Mouse (Mus musculus) neural tube, embryonic 12.5 days (tissue): ENCODE results near the gene Pias1. TPM values are rescaled to one million over a fixed set of nuclear protein-coding genes. Genes with fewer than 3 reads are reported as not detected.

Source experiments
- ATAC-seq: fragments of 200-750 bp; cut with Nextera tagmentation; 2 replicates; pipeline ENCODE4 v1.8.0; 2017; ENCODE audit warnings: low read depth, mild to moderate bottlenecking, moderate TSS enrichment, moderate library complexity; ENCODE audit not compliant: low FRiP score
- H3K27ac ChIP-seq: fragments of 300-500 bp; sonication (generic); 2 replicates; pipeline ENCODE4 v1.5.1; 2016
- H3K27me3 ChIP-seq: fragments of 300-500 bp; sonication (generic); replicated peaks from 2 replicates; pipeline ENCODE4 v1.6.1; 2016; ENCODE audit warnings: mild to moderate bottlenecking
- H3K36me3 ChIP-seq: fragments of 300-500 bp; sonication (generic); 2 replicates; pipeline ENCODE4 v1.6.1; 2016; ENCODE audit warnings: mild to moderate bottlenecking
- H3K4me1 ChIP-seq: fragments of 300-500 bp; sonication (generic); 2 replicates; pipeline ENCODE4 v1.6.1; 2016
- H3K4me2 ChIP-seq: fragments of 300-500 bp; sonication (generic); replicated peaks from 2 replicates; pipeline ENCODE4 v1.6.1; 2016; ENCODE audit warnings: mild to moderate bottlenecking
- H3K4me3 ChIP-seq: fragments of 300-500 bp; sonication (generic); 2 replicates; pipeline ENCODE4 v1.5.1; 2016
- H3K9ac ChIP-seq: fragments of 300-500 bp; sonication (generic); 2 replicates; pipeline ENCODE4 v1.6.1; 2016; ENCODE audit warnings: mild to moderate bottlenecking
- H3K9me3 ChIP-seq: fragments of 300-500 bp; sonication (generic); 2 replicates; pipeline ENCODE4 v1.6.1; 2016; ENCODE audit warnings: mild to moderate bottlenecking
- WGBS: fragments of 180-500 bp; shearing (Covaris S2); methylation state at CpG from one replicate; pipeline ENCODE4 v1.1.7; 2016; 5-methylcytosine and 5-hydroxymethylcytosine counted together
- polyA plus RNA-seq: library from polyadenylated mRNA; unstranded; fragments of >200 nt; fragmentation: Nextera tagmentation; extraction: Ambion mirVana; gene quantifications from 2 replicates; pipeline ENCODE4 v1.2.1, GENCODE M21; 2016

Gene Pias1
- polyA plus RNA-seq, 1 experiment from 2014 or later = 64.5 TPM

GRCm38 (mm10) chr9:62934700-62935400 is 52.9 kb downstream of the Pias1 start:
- Histone ChIP-seq H3K4me1 (no peaks in the 10 kb centered on the region), H3K36me3 (no peaks in the 10 kb centered on the region)
- WGBS = 75% methylated on average over 2 of the region's 2 CpGs

DNA sequence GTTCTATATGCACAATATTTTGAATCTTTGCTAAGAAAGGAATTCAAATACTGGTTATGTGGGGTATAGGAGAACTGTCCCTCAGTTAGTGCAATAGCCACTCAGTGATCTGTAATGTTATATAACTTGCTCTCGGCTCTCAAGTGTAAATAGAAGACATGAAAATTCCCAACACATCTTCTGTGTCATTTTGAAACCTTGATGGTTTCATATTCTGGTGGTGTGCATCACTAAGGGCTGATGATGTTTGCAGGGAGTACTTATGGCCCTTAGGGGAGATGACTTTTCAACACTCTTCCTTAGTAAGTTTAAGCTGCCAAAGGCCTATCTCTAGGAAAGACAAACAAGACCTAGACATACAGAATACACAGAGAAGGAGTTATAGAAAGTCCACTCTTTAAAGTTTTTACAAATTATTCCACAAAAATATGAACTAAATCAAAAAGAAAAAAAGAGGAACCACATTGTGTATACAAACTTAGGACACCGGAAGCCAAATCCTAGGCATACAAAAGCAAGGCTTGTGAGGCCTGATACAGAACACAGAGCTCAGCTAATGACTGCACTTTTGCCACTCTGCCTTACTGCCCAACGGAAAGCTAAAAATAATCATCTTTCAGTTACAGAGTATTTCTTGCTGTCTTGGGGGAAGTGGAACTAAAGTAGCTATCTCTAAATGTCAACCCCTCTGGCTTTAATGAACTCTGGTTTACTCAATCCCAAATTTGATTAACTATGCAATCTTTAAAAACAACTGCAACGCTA is 55.0 kb downstream of the Pias1 start:
- no peaks in the 10 kb centered on the region for H3K36me3 ChIP-seq
- H3K27ac ChIP-seq = no peak overlapping the region
- no peak overlapping the region for H3K9ac ChIP-seq
- no peak for ATAC-seq
- H3K4me2 ChIP-seq = no peak overlapping the region
- WGBS = 89% methylated on average over 4 of the region's 4 CpGs
- H3K4me3 ChIP-seq = no peak overlapping the region
- H3K27me3 ChIP-seq = no peaks in the 10 kb centered on the region
- H3K9me3 ChIP-seq = no peaks in the 10 kb centered on the region
- no peaks in the 10 kb centered on the region for H3K4me1 ChIP-seq

More at GRCm38 (mm10) chr9:62934700-62935400, 52.9 kb downstream of the Pias1 start:
- Histone ChIP-seq H3K4me2 (no peak overlapping the region), H3K4me3 (no peak overlapping the region), H3K27me3 (no peaks in the 10 kb centered on the region), H3K9ac (no peak overlapping the region), H3K9me3 (no peaks in the 10 kb centered on the region), H3K27ac (no peak overlapping the region)
- ATAC-seq = no peak

GRCm38 (mm10) chr9:62924886-62925610 is 62.7 kb downstream of the Pias1 start:
- Histone ChIP-seq H3K27ac (no peak overlapping the region), H3K4me1 (no peaks in the 10 kb centered on the region), H3K36me3 (peaks cover 4% of the 10 kb centered on the region; the same call in 1 of the 2 replicates), H3K4me2 (no peak overlapping the region), H3K27me3 (no peaks in the 10 kb centered on the region), H3K4me3 (no peak overlapping the region), H3K9ac (no peak overlapping the region), H3K9me3 (no peaks in the 10 kb centered on the region)
- ATAC-seq = no peak
- WGBS = 89% methylated on average over 2 of the region's 2 CpGs

GRCm38 (mm10) chr9:62920877-62921276 is 66.8 kb downstream of the Pias1 start:
- Histone ChIP-seq H3K27me3 (no peaks in the 10 kb centered on the region), H3K4me3 (no peak overlapping the region), H3K4me2 (no peak overlapping the region), H3K9ac (no peak overlapping the region), H3K27ac (no peak overlapping the region), H3K9me3 (no peaks in the 10 kb centered on the region), H3K36me3 (peaks cover 25% of the 10 kb centered on the region), H3K4me1 (no peaks in the 10 kb centered on the region)
- WGBS = 81% methylated on average over 2 of the region's 2 CpGs
- no peak for ATAC-seq

- Histone ChIP-seq H3K9me3 (peaks cover 5% of the 10 kb centered on the region; the same call in 1 of the 2 replicates), H3K36me3 (peaks cover 34% of the 10 kb centered on the region), H3K27ac (no peak overlapping the region), H3K4me2 (no peak overlapping the region), H3K4me3 (no peak overlapping the region), H3K4me1 (no peaks in the 10 kb centered on the region), H3K9ac (no peak overlapping the region), H3K27me3 (no peaks in the 10 kb centered on the region)
- ATAC-seq = no peak
- 91% methylated on average over 1 of the region's 1 CpGs for WGBS
These were observed 70.7 kb downstream of the Pias1 start for GRCm38 (mm10) chr9:62917059-62917458.

- H3K4me2 ChIP-seq = no peak overlapping the region
- no peak overlapping the region for H3K27ac ChIP-seq
- H3K4me3 ChIP-seq = no peak overlapping the region
- ATAC-seq = no peak
- no peaks in the 10 kb centered on the region for H3K27me3 ChIP-seq
- H3K9ac ChIP-seq = no peak overlapping the region
- peaks cover 5% of the 10 kb centered on the region; the same call in 1 of the 2 replicates for H3K9me3 ChIP-seq
- H3K36me3 ChIP-seq = peaks cover 49% of the 10 kb centered on the region
- no peaks in the 10 kb centered on the region for H3K4me1 ChIP-seq
- WGBS = 91% methylated on average over 5 of the region's 5 CpGs
These were observed 74.2 kb downstream of the Pias1 start for GRCm38 (mm10) chr9:62913390-62914069.

GRCm38 (mm10) chr9:62905039-62905438 is 82.7 kb downstream of the Pias1 start:
- Histone ChIP-seq H3K36me3 (peaks cover 27% of the 10 kb centered on the region), H3K27me3 (no peaks in the 10 kb centered on the region), H3K4me3 (no peak overlapping the region), H3K9me3 (no peaks in the 10 kb centered on the region), H3K4me2 (no peak overlapping the region), H3K27ac (no peak overlapping the region), H3K4me1 (no peaks in the 10 kb centered on the region), H3K9ac (no peak overlapping the region)
- ATAC-seq = no peak
- 91% methylated on average over 8 of the region's 8 CpGs for WGBS

DNA sequence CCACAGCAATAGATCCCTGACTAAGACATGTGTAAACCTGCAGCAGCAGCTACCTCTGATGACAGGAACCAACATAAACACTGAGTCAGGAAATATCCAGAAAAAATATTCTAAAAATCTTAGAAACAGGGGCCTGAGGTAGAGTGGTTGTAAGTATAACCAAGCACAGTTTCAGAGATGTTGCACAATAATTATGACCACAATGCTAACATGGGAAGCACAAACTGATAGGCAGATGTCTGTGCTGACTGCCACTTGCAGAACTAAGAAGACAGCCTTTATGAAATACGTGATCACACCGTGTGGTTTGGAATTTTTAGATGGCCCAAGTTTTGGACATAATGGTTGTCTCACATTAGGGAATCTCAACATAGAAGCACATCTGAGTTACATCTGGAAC is 83.9 kb downstream of the Pias1 start:
- H3K4me1 ChIP-seq = no peaks in the 10 kb centered on the region
- no peak overlapping the region for H3K27ac ChIP-seq
- no peaks in the 10 kb centered on the region for H3K9me3 ChIP-seq
- H3K9ac ChIP-seq = no peak overlapping the region
- no peaks in the 10 kb centered on the region for H3K27me3 ChIP-seq
- H3K4me2 ChIP-seq = no peak overlapping the region
- no peak overlapping the region for H3K4me3 ChIP-seq
- ATAC-seq = no peak
- over 99% methylated on average over 2 of the region's 2 CpGs for WGBS
- peaks cover 20% of the 10 kb centered on the region for H3K36me3 ChIP-seq

DNA sequence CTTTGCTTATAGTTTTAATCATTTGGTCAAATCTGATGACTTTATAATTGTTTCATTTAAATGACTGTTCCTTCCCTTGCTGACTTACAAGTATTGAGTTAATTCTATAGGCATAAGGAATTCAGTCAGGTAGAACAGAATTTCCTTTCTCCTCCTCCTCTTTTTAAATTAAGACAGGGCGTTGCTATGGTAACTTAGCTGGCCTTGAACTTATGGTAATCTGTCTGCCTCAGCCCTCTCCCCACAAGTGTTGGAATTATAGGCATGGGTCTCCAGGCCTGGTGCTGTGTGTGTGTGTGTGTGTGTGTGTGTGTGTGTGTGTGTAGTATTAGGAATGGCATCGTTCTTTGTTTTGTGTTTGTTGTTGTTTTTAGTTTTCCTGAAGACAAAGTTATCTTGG is 86.0 kb downstream of the Pias1 start:
- WGBS = 78% methylated on average over 2 of the region's 2 CpGs
- H3K9ac ChIP-seq = no peak overlapping the region
- no peaks in the 10 kb centered on the region for H3K4me1 ChIP-seq
- ATAC-seq = no peak
- H3K27me3 ChIP-seq = no peaks in the 10 kb centered on the region
- H3K9me3 ChIP-seq = no peaks in the 10 kb centered on the region
- H3K4me3 ChIP-seq = no peak overlapping the region
- H3K36me3 ChIP-seq = peaks cover 20% of the 10 kb centered on the region
- H3K27ac ChIP-seq = no peak overlapping the region
- no peak overlapping the region for H3K4me2 ChIP-seq

- H3K4me2 ChIP-seq = no peak overlapping the region
- WGBS = 97% methylated on average over 1 of the region's 1 CpGs
- H3K9me3 ChIP-seq = no peaks in the 10 kb centered on the region
- no peaks in the 10 kb centered on the region for H3K27me3 ChIP-seq
- no peak overlapping the region for H3K27ac ChIP-seq
- H3K4me1 ChIP-seq = no peaks in the 10 kb centered on the region
- H3K9ac ChIP-seq = no peak overlapping the region
- no peak overlapping the region for H3K4me3 ChIP-seq
- H3K36me3 ChIP-seq = peaks cover 33% of the 10 kb centered on the region
- no peak for ATAC-seq
These were observed 93.2 kb downstream of the Pias1 start for GRCm38 (mm10) chr9:62894486-62894885.

DNA sequence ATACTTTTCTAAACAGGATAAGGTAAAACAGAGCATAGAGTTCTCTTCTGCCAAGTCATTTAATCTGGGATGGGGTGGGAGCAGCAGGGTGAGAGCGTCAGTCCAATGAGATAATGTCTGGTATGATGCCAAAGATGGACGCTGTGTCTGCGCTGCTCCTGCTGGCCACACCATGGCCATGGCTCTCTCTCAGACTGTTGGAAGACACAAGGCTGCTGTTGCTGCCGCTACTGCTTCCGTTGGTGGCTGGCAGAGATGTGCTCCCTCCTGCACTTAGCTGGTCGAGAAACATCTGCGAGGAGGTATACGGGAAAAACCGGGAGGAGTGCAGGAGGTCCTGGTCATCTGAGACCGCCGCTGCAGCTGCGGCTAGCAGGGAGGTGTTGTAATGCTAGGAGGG is 105.9 kb downstream of the Pias1 start:
- Histone ChIP-seq H3K9ac (no peak overlapping the region), H3K4me1 (no peaks in the 10 kb centered on the region), H3K36me3 (peaks cover 45% of the 10 kb centered on the region), H3K27ac (no peak overlapping the region), H3K27me3 (no peaks in the 10 kb centered on the region), H3K4me2 (no peak overlapping the region), H3K4me3 (no peak overlapping the region), H3K9me3 (no peaks in the 10 kb centered on the region)
- 81% methylated on average over 12 of the region's 12 CpGs for WGBS
- no peak for ATAC-seq

- Histone ChIP-seq H3K4me2 (no peak overlapping the region), H3K36me3 (peaks cover 21% of the 10 kb centered on the region), H3K27ac (no peak overlapping the region), H3K4me3 (no peak overlapping the region), H3K9me3 (no peaks in the 10 kb centered on the region), H3K27me3 (no peaks in the 10 kb centered on the region), H3K4me1 (no peaks in the 10 kb centered on the region), H3K9ac (no peak overlapping the region)
- ATAC-seq = no peak
- WGBS = 90% methylated on average over 2 of the region's 2 CpGs
These were observed 109.9 kb downstream of the Pias1 start for GRCm38 (mm10) chr9:62877825-62878224.
